Mouse (Mus musculus) MEL (cell line): Measurements from ENCODE around the gene Nmd3. TPM values are rescaled to one million over a fixed set of nuclear protein-coding genes. Genes with fewer than 3 reads are reported as not detected.

Source experiments
- DNase-seq: peaks from one replicate; pipeline ENCODE4 v3.0.0; 2011; ENCODE audit warnings: low read depth, low spot score
- H3K27ac ChIP-seq: 2 replicates; pipeline ENCODE4 v1.5.1; 2012; ENCODE audit warnings: low read depth, mild to moderate bottlenecking, control low read depth, low read length, moderate library complexity; ENCODE audit not compliant: control insufficient read depth
- H3K27me3 ChIP-seq, 2 experiments: fragments of 150-350 bp in 1 of 2; sonication (generic) in 1 of 2; 2 replicates each; pipeline ENCODE4 v1.6.1; 2012; ENCODE audit warnings: low read length in 2 of 2, mild to moderate bottlenecking in 2 of 2, improper control_type of control experiment in 1 of 2, moderate library complexity in 1 of 2; ENCODE audit not compliant: insufficient read depth in 2 of 2, control insufficient read depth in 1 of 2
- H3K36me3 ChIP-seq, 2 experiments: 2 replicates each; pipeline ENCODE4 v1.6.1; 2012 to 2014; ENCODE audit warnings: low read length in 2 of 2, improper control_type of control experiment in 1 of 2, inconsistent platforms in 1 of 2, mild to moderate bottlenecking in 1 of 2; ENCODE audit not compliant: insufficient read depth in 2 of 2, control insufficient read depth in 1 of 2
- H3K4me1 ChIP-seq, 2 experiments: fragments of 150-350 bp in 1 of 2; sonication (generic) in 1 of 2; 2 replicates each; pipeline ENCODE4 v1.6.1; 2012; ENCODE audit warnings: low read length in 2 of 2, improper control_type of control experiment in 1 of 2, mild to moderate bottlenecking in 1 of 2; ENCODE audit not compliant: insufficient read depth in 2 of 2, control insufficient read depth in 1 of 2
- H3K4me3 ChIP-seq, 2 experiments: fragments of 150-350 bp in 1 of 2; sonication (generic) in 1 of 2; 2 replicates each; pipeline ENCODE4 v1.5.1; 2012; ENCODE audit warnings: low read depth in 2 of 2, low read length in 2 of 2, mild to moderate bottlenecking in 2 of 2, moderate library complexity in 2 of 2, control low read depth in 1 of 2, improper control_type of control experiment in 1 of 2; ENCODE audit not compliant: control insufficient read depth in 1 of 2, insufficient read depth in 1 of 2
- H3K79me2 ChIP-seq: 2 replicates; pipeline ENCODE4 v1.6.1; 2012; ENCODE audit warnings: mild to moderate bottlenecking, low read length, moderate library complexity; ENCODE audit not compliant: control insufficient read depth, poor library complexity, insufficient read depth
- H3K9ac ChIP-seq: 2 replicates; pipeline ENCODE4 v1.6.1; 2012; ENCODE audit warnings: low read depth, mild to moderate bottlenecking, control low read depth, low read length, moderate library complexity; ENCODE audit not compliant: control insufficient read depth, poor library complexity, severe bottlenecking
- H3K9me3 ChIP-seq: fragments of 150-350 bp; sonication (generic); replicated peaks from 2 replicates; pipeline ENCODE4 v1.6.1; 2012; ENCODE audit warnings: mild to moderate bottlenecking, low read length, improper control_type of control experiment, moderate library complexity; ENCODE audit not compliant: insufficient read depth
- BHLHE40 ChIP-seq: IDR thresholded peaks from 2 replicates; pipeline ENCODE4 v1.6.1; 2012; ENCODE audit warnings: low read depth, mild to moderate bottlenecking, inconsistent platforms, low read length, improper control_type of control experiment, borderline replicate concordance
- E2F4 ChIP-seq: IDR thresholded peaks from 2 replicates; pipeline ENCODE4 v1.6.1; 2011; ENCODE audit warnings: low read depth, low read length, improper control_type of control experiment, borderline replicate concordance
- ELF1 ChIP-seq: IDR thresholded peaks from 2 replicates; pipeline ENCODE4 v1.6.1; 2014; ENCODE audit warnings: low read depth, mild to moderate bottlenecking, inconsistent platforms, low read length, improper control_type of control experiment, moderate library complexity
- EP300 ChIP-seq, 2 experiments: IDR thresholded peaks; 2 replicates each; pipeline ENCODE4 v1.6.1; 2011; ENCODE audit warnings: improper control_type of control experiment in 2 of 2, low read length in 2 of 2, low read depth in 1 of 2, mild to moderate bottlenecking in 1 of 2
- ETS1 ChIP-seq: IDR thresholded peaks from 2 replicates; pipeline ENCODE4 v1.6.1; 2012; ENCODE audit warnings: low read depth, mild to moderate bottlenecking, inconsistent platforms, low read length, improper control_type of control experiment, moderate library complexity
- GATA1 ChIP-seq: IDR thresholded peaks from 2 replicates; pipeline ENCODE4 v1.6.1; 2011; ENCODE audit warnings: low read depth, low read length, improper control_type of control experiment
- JUND ChIP-seq: IDR thresholded peaks from 2 replicates; pipeline ENCODE4 v1.6.1; 2011; ENCODE audit warnings: low read depth, mild to moderate bottlenecking, improper control_type of control experiment, low read length
- KAT2A ChIP-seq: conservative IDR thresholded peaks from 2 replicates; pipeline ENCODE4 v1.6.1; 2012; ENCODE audit warnings: low read depth, low read length, improper control_type of control experiment, inconsistent platforms
- MAFK ChIP-seq: IDR thresholded peaks from 2 replicates; pipeline ENCODE4 v1.6.1; 2011; ENCODE audit warnings: low read depth, mild to moderate bottlenecking, low read length, improper control_type of control experiment, borderline replicate concordance
- MAX ChIP-seq: IDR thresholded peaks from 2 replicates; pipeline ENCODE4 v1.6.1; 2011; ENCODE audit warnings: low read length, improper control_type of control experiment
- MXI1 ChIP-seq: IDR thresholded peaks from 2 replicates; pipeline ENCODE4 v1.6.1; 2011; ENCODE audit warnings: mild to moderate bottlenecking, low read depth, low read length, improper control_type of control experiment
- MYC ChIP-seq: IDR thresholded peaks from 2 replicates; pipeline ENCODE4 v1.6.1; 2011; ENCODE audit warnings: low read depth, mild to moderate bottlenecking, low read length, improper control_type of control experiment, moderate library complexity
- NRF1 ChIP-seq: IDR thresholded peaks from 2 replicates; pipeline ENCODE4 v1.6.1; 2014; ENCODE audit warnings: low read depth, mild to moderate bottlenecking, inconsistent platforms, low read length, improper control_type of control experiment, moderate library complexity; ENCODE audit not compliant: poor library complexity, insufficient read depth, severe bottlenecking
- POLR2A ChIP-seq, 2 experiments: IDR thresholded peaks; 2 replicates each; pipeline ENCODE4 v1.6.1; 2011 to 2012; ENCODE audit warnings: low read length in 2 of 2, mild to moderate bottlenecking in 2 of 2, control low read depth in 1 of 2, improper control_type of control experiment in 1 of 2, low read depth in 1 of 2, moderate library complexity in 1 of 2; ENCODE audit not compliant: control insufficient read depth in 1 of 2, insufficient read depth in 1 of 2, poor library complexity in 1 of 2
- POLR2AphosphoS2 ChIP-seq: IDR thresholded peaks from 2 replicates; pipeline ENCODE4 v1.6.1; 2011; ENCODE audit warnings: low read length, improper control_type of control experiment
- RCOR1 ChIP-seq: IDR thresholded peaks from 2 replicates; pipeline ENCODE4 v1.6.1; 2012; ENCODE audit warnings: low read depth, mild to moderate bottlenecking, inconsistent platforms, low read length, improper control_type of control experiment
- SIN3A ChIP-seq: IDR thresholded peaks from 2 replicates; pipeline ENCODE4 v1.6.1; 2012; ENCODE audit warnings: low read length, improper control_type of control experiment, inconsistent platforms
- TAL1 ChIP-seq: IDR thresholded peaks from 2 replicates; pipeline ENCODE4 v1.6.1; 2012; ENCODE audit warnings: mild to moderate bottlenecking, inconsistent platforms, low read length, moderate library complexity, mixed read lengths
- TBP ChIP-seq: IDR thresholded peaks from 2 replicates; pipeline ENCODE4 v1.8.0; 2011; ENCODE audit warnings: low read depth, low read length, improper control_type of control experiment
- TCF12 ChIP-seq: IDR thresholded peaks from 2 replicates; pipeline ENCODE4 v1.6.1; 2014; ENCODE audit warnings: low read depth, mild to moderate bottlenecking, inconsistent platforms, low read length, improper control_type of control experiment, moderate library complexity
- USF1 ChIP-seq: IDR thresholded peaks from 2 replicates; pipeline ENCODE4 v1.6.1; 2014; ENCODE audit warnings: low read depth, mild to moderate bottlenecking, inconsistent platforms, low read length, improper control_type of control experiment, moderate library complexity
- ZC3H11A ChIP-seq: IDR thresholded peaks from 2 replicates; pipeline ENCODE4 v1.6.1; 2012; ENCODE audit warnings: low read depth, mild to moderate bottlenecking, inconsistent platforms, low read length, improper control_type of control experiment
- ZMIZ1 ChIP-seq: IDR thresholded peaks from 2 replicates; pipeline ENCODE4 v1.6.1; 2012; ENCODE audit warnings: low read depth, mild to moderate bottlenecking, inconsistent platforms, low read length, improper control_type of control experiment, moderate library complexity
- polyA plus RNA-seq, 2 experiments: library from polyadenylated mRNA; stranded (reverse) in 1 of 2; unstranded in 1 of 2; fragments of >175 nt in 1 of 2; fragments of >200 nt in 1 of 2; gene quantifications; 2 replicates each; pipeline versions ENCODE4 v1.2.1 to v1.2.4; 2012; ENCODE audit warnings: low replicate concordance in 2 of 2, low read depth in 1 of 2; ENCODE audit not compliant: insufficient read length in 2 of 2, insufficient read depth in 1 of 2, missing spikeins in 1 of 2
- total RNA-seq: library from RNA; depleted of rRNA; stranded (reverse); fragments of 300-350 nt; gene quantifications from 2 replicates; pipeline ENCODE4 v1.2.3, GENCODE M21; 2012

The Nmd3 gene
- total and polyA plus RNA-seq, 3 experiments = 189 to 956 (median 218) TPM

- H3K9me3 ChIP-seq = no peaks in the 10 kb centered on the region
- peak overlapping the region; percentile 93 to 94 for H3K4me3 ChIP-seq
- peaks cover 42% of the 10 kb centered on the region for H3K79me2 ChIP-seq
- H3K27me3 ChIP-seq = peaks cover 0 to 3% of the 10 kb centered on the region in 2 experiments; a peak in 1 of 4 replicates
- DNase-seq = peak; percentile 61
- H3K36me3 ChIP-seq = peaks cover 18 to 28% of the 10 kb centered on the region in 2 experiments
- peak overlapping the region; percentile 40 for H3K27ac ChIP-seq
- peaks cover 2 to 5% of the 10 kb centered on the region in 2 experiments; a peak in 3 of 4 replicates for H3K4me1 ChIP-seq
- peak overlapping the region; percentile 92 for H3K9ac ChIP-seq
- TF ChIP-seq JUND (no peak), KAT2A (no peak), TAL1 (no peak), ZMIZ1 (no peak), MXI1 (peak; percentile 92), MAX (peak; percentile 78), USF1 (peak; percentile 51; the same call in 1 of the 2 replicates), MAFK (no peak), MYC (peak; percentile 91), BHLHE40 (peak; percentile 92)
Observed at GRCm38 (mm10) chr3:69722187-69722867, 542 bp downstream of the Nmd3 start.

GRCm38 (mm10) chr3:69723161-69723560, 1.4 kb downstream of the Nmd3 start:
- Histone ChIP-seq H3K36me3 (peaks cover 25 to 31% of the 10 kb centered on the region in 2 experiments), H3K9ac (peak overlapping the region; percentile 92), H3K79me2 (peaks cover 43% of the 10 kb centered on the region), H3K4me1 (peaks cover 2 to 5% of the 10 kb centered on the region in 2 experiments; a peak in 3 of 4 replicates), H3K27ac (no peak overlapping the region), H3K27me3 (peaks cover 0 to 2% of the 10 kb centered on the region in 2 experiments; a peak in 1 of 4 replicates), H3K9me3 (no peaks in the 10 kb centered on the region), H3K4me3 (peak overlapping the region; percentile 93 to 94)
- TF ChIP-seq SIN3A = peak; percentile 49; the same call in 1 of the 2 replicates
- TF ChIP-seq ETS1 = no peak
- peak; percentile 36 for DNase-seq

GRCm38 (mm10) chr3:69730930-69731329, 9.1 kb downstream of the Nmd3 start:
- DNase-seq = no peak
- Histone ChIP-seq H3K9me3 (no peaks in the 10 kb centered on the region), H3K36me3 (peaks cover 30 to 63% of the 10 kb centered on the region in 2 experiments), H3K4me1 (peaks cover 0 to 5% of the 10 kb centered on the region in 2 experiments; a peak in 2 of 4 replicates), H3K4me3 (no peak overlapping the region), H3K9ac (no peak overlapping the region), H3K27me3 (no peaks in the 10 kb centered on the region), H3K79me2 (peaks cover 17% of the 10 kb centered on the region), H3K27ac (no peak overlapping the region)
- no peak for TF ChIP-seq GATA1
- no peak for TF ChIP-seq ZC3H11A
- TF ChIP-seq TBP = no peak
- no peak for TF ChIP-seq KAT2A
- no peak for TF ChIP-seq MAFK
- no peak for TF ChIP-seq RCOR1
- no peak for TF ChIP-seq USF1
- no peak for TF ChIP-seq POLR2AphosphoS2
- no peak for TF ChIP-seq NRF1
- no peak for TF ChIP-seq EP300 (IDR thresholded peaks at IDR 0.05; ENCODE audit: low read depth in 1 of 2, low read length in 2 of 2)
- no peak for TF ChIP-seq ZMIZ1
- TF ChIP-seq E2F4 = no peak
- TF ChIP-seq POLR2A (IDR thresholded peaks at IDR 0.05; ENCODE audit: control insufficient read depth in 1 of 2, insufficient read depth in 1 of 2, low read depth in 1 of 2, low read length in 2 of 2, poor library complexity in 1 of 2) = no peak
- TF ChIP-seq TAL1 = no peak
- TF ChIP-seq ETS1 = no peak
- TF ChIP-seq TCF12 = no peak
- no peak for TF ChIP-seq ELF1
